Mouse (Mus musculus) Muller cell, postnatal 12 days (primary cell): ENCODE data around the gene Gstm7.

ENCODE experiments used
- DNase-seq: peaks from one replicate; pipeline ENCODE4 v3.0.0-alpha.2; 2015; ENCODE audit errors: inconsistent ontology term

Gene Gstm7

GRCm38 (mm10) chr3:107877005-107877404, 54.6 kb downstream of the Gstm7 start, which contains the start of gene Eps8l3:
TSS of gene Eps8l3 (plus strand) at chr3:107877229.
- DNase-seq = no peak
